Mouse (Mus musculus) myocyte (in vitro differentiated cells): ENCODE measurements around the gene Pif1.

Source experiments
- MAX ChIP-seq: IDR thresholded peaks from one replicate; pipeline ENCODE4 v1.6.1; 2011; ENCODE audit warnings: low read depth, mild to moderate bottlenecking, control low read depth
- TCF12 ChIP-seq: IDR thresholded peaks from one replicate; pipeline ENCODE4 v1.6.1; 2011; ENCODE audit warnings: mild to moderate bottlenecking, control low read depth; ENCODE audit not compliant: poor library complexity, insufficient read depth, severe bottlenecking

- TF ChIP-seq MAX = no peak
- no peak for TF ChIP-seq TCF12
These were observed 43.0 kb downstream of the Pif1 start for GRCm38 (mm10) chr9:65629767-65630630.
